In genomic region chr5:136467360-136467999, GRCm38 (mm10) we compare ENCODE assay signal across 8 mouse cellular contexts.
DNase-seq lines count a peak whose midpoint lies in the region; ATAC-seq lines count a peak whose summit lies in the region.

No protein-coding gene starts in this region.

- H3K9me3 ChIP-seq in heart, embryonic 14.5 days (ENCODE audit: control insufficient read depth, low read length): no peaks in the 10 kb centered on the region
- H3K9me3 ChIP-seq in stomach, embryonic 14.5 days (ENCODE audit: control insufficient read depth, low read depth, low read length): no peaks in the 10 kb centered on the region

- peaks cover 52 to 89% of the 10 kb centered on the region in 2 experiments for H3K4me1 ChIP-seq in heart, embryonic 14.5 days (ENCODE audit: control insufficient read depth in 2 of 2, insufficient read depth in 2 of 2, low read length in 2 of 2)
- peaks cover 66% of the 10 kb centered on the region for H3K4me1 ChIP-seq in stomach, embryonic 14.5 days (ENCODE audit: control insufficient read depth, insufficient read depth, low read length)

- H3K4me3 ChIP-seq in heart, embryonic 14.5 days (ENCODE audit: control insufficient read depth in 1 of 2, insufficient read depth in 1 of 2, low read depth in 1 of 2, low read length in 2 of 2): no peak overlapping the region
- H3K4me3 ChIP-seq in stomach, embryonic 14.5 days (ENCODE audit: low read depth, low read length): no peak overlapping the region

- no peaks in the 10 kb centered on the region for H3K36me3 ChIP-seq in heart, embryonic 14.5 days (ENCODE audit: control insufficient read depth, insufficient read depth, low read length)
- H3K36me3 ChIP-seq in stomach, embryonic 14.5 days (ENCODE audit: control insufficient read depth, insufficient read depth, low read length): no peaks in the 10 kb centered on the region

- 5% methylated on average over 6 of the region's 8 CpGs for WGBS in heart, embryonic 14.5 days
- 5% methylated on average over 6 of the region's 8 CpGs for WGBS in stomach, embryonic 14.5 days

- H3K27me3 ChIP-seq in heart, embryonic 14.5 days (ENCODE audit: control insufficient read depth, insufficient read depth, low read length): no peaks in the 10 kb centered on the region
- no peaks in the 10 kb centered on the region for H3K27me3 ChIP-seq in stomach, embryonic 14.5 days (ENCODE audit: control insufficient read depth, insufficient read depth, low read length)

- H3K9ac ChIP-seq in heart, embryonic 14.5 days (ENCODE audit: low read length): peak overlapping the region; percentile 54; the same call in 1 of the 2 replicates
- H3K9ac ChIP-seq in stomach, embryonic 14.5 days (replicated peaks; ENCODE audit: low read depth, low read length): no peak overlapping the region

- H3K27ac ChIP-seq in heart, embryonic 14.5 days (replicated peaks in 1 of 2; ENCODE audit: control insufficient read depth in 1 of 2, insufficient read depth in 1 of 2, low read depth in 2 of 2, low read length in 2 of 2): peak overlapping the region; percentile 67 to 81
- peak overlapping the region; percentile 82 for H3K27ac ChIP-seq in stomach, embryonic 14.5 days (ENCODE audit: low read length)

- peak overlapping the region; percentile 22 for H3K4me2 ChIP-seq in heart, embryonic 14.5 days (ENCODE audit: low read length)
- peak overlapping the region; percentile 14; the same call in 1 of the 2 replicates for H3K4me2 ChIP-seq in stomach, embryonic 14.5 days (replicated peaks; ENCODE audit: low read depth, low read length)

- peak; percentile 75 for ATAC-seq in heart, embryonic 14.5 days (ENCODE audit: insufficient number of reproducible peaks, insufficient read depth, low FRiP score, low read depth)
- ATAC-seq in stomach, embryonic 14.5 days (ENCODE audit: insufficient number of reproducible peaks, insufficient read depth, low FRiP score, low read depth): peak; percentile 66; the same call in 1 of the 2 replicates

- peak; percentile 68 for DNase-seq in left cerebral cortex, postnatal 4 days
- no peak for DNase-seq in left cerebral cortex, postnatal 14 days (ENCODE audit: low spot score in 2 of 2)
- peak; percentile 77 for DNase-seq in embryo, embryonic 9.5 days (ENCODE audit: extremely low spot score)
- DNase-seq in kidney, adult 9 months: peak; percentile 76
- peak; percentile 66 for DNase-seq in lung, postnatal 25 days (ENCODE audit: low spot score)
- DNase-seq in spleen, postnatal 14 days (ENCODE audit: low spot score in 2 of 2): no peak

- intact Hi-C loops in left cerebral cortex, postnatal 4 days (cut with DNase I): no loop called here
- intact Hi-C loops in left cerebral cortex, postnatal 14 days (cut with DNase I): no loop called here

Comparison
In these comparisons a context has a peak if more than half of its experiments do, and no peak if none do; other contexts are left out.
1. DNase-seq: peak in left cerebral cortex, postnatal 4 days (single experiment), embryo, embryonic 9.5 days (single experiment), kidney, adult 9 months (single experiment) and lung, postnatal 25 days (single experiment); none in left cerebral cortex, postnatal 14 days (0 of 2) and spleen, postnatal 14 days (0 of 2).